Mouse (Mus musculus) adrenal gland, postnatal 25 days (tissue): Measurements from ENCODE around the gene Uchl3. TPM values are rescaled to one million over a fixed set of nuclear protein-coding genes. Genes with fewer than 3 reads are reported as not detected.
A peak's percentile ranks its signal among the peaks of the same experiment; 100 is the strongest.

Source experiments
- DNase-seq: peaks from one replicate; pipeline ENCODE4 v3.0.0; 2021; ENCODE audit warnings: mixed read lengths
- long read RNA-seq: library from polyadenylated mRNA; stranded (forward); transcript quantifications from one replicate; pipeline ENCODE4 v2.0.0, GENCODE M21; 2021
- total RNA-seq: library from RNA; stranded (reverse); gene quantifications from 2 replicates; pipeline ENCODE4 v1.2.3, GENCODE M21; 2021

Uchl3 gene
- 38.4 and 41.3 TPM in 2 replicates for total RNA-seq
- long read RNA-seq, partial matches to known transcripts = 9 of 61 reads
- long read RNA-seq, other reads (novel, unspliced or antisense) = 50 of 61 reads

- peak; percentile 98 for DNase-seq
Observed at GRCm38 (mm10) chr14:101653581-101654525, at the start of gene Uchl3. TSS of gene Uchl3 (plus strand) at chr14:101653967.

DNA sequence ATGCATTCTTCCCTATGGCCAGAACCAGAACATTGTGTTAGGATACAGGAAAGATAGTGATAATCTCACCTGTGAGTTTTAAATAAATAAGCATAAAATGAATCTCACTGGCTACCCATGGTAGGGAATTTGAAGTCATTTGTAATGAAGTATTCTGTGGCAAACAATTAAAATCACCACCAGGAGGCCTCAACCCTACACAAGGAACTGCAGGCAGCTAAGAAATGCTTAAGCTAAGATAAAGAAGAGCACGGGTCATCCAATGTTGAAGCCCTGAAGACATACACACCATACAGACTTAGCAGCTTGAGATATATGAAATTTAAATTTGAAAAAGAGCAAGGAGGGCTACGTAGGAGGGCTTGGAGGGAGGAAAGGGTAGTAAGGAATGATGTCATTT, 47.9 kb upstream of the Uchl3 start:
- no peak for DNase-seq

- peak; percentile 40 for DNase-seq
Observed at GRCm38 (mm10) chr14:101607631-101608518, 45.9 kb upstream of the Uchl3 start.

DNA sequence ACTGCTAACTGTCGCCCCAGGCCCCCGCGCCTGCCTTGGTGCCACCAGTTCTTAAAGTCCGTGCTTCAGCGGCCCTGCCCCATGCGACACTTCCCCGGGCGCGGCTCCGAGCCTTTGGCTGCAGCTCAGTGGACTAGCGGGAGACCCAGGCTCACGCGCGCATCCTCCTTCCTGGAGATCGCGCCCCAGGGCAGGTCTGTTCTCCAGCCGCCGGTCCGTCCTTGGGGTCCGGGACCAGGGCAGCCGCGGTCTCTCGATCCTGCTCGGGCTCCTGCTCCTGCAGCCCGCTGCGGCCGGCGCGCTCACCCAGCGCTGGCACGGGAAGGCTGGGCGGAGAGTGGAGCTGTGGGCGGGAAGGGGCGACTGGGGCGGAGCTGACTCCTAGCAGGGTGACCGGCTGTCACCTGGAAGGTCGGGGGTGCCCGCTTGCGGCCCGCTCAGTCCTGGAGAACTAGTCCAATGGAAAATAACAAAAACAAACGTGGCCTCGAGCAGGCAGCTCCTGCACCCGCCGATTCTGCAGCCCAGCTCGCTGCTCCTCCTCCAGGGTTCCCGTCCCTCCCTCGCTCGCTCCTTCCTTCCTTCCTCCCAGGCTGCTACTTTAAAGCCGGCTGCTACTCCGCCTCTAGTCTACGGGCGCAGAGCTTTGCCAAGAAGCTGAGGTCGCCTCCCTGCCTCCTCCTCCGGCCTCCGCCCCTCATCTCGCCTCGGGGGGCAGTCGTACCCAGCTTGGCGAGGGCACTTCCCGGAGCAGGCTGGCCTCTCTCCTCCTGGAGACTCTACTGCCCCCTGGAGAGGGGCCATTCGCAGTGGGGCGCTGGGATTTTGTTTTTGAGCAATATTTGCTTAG, 45.0 kb upstream of the Uchl3 start, which contains the start of gene Tbc1d4:
Tbc1d4 (minus strand) TSS at position 673 of the 850 bp plus-strand sequence.
- DNase-seq = peak; percentile 89

- no peak for DNase-seq
Observed at GRCm38 (mm10) chr14:101610701-101611100, 43.1 kb upstream of the Uchl3 start.

DNA sequence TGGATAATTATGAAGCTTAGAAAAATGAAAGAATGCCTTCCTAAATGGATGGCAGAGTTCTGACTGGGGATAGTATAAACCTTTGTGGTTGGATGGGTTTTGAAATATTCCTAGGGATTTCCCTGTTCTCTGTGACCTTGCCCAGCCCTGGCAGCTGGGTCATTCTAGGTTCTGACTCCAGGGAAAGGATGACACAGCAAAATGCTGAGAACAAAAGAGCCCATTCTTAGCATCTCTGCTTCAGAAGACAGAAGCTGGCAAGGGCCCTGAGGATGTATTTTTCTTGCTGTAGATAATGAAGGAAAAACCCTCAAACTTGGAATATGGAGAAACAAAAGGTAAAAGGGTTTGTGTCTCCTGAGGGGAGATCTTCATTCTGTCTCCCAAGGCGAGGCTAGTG, 40.6 kb upstream of the Uchl3 start:
- DNase-seq = no peak

- no peak for DNase-seq
Observed at GRCm38 (mm10) chr14:101616178-101616577, 37.6 kb upstream of the Uchl3 start.

- DNase-seq = no peak
Observed at GRCm38 (mm10) chr14:101617680-101618079, 36.1 kb upstream of the Uchl3 start.

GRCm38 (mm10) chr14:101630548-101630947, 23.2 kb upstream of the Uchl3 start:
- DNase-seq = no peak

GRCm38 (mm10) chr14:101635765-101636164, 18.0 kb upstream of the Uchl3 start:
- no peak for DNase-seq

GRCm38 (mm10) chr14:101637381-101637780, 16.4 kb upstream of the Uchl3 start:
- DNase-seq = no peak

DNA sequence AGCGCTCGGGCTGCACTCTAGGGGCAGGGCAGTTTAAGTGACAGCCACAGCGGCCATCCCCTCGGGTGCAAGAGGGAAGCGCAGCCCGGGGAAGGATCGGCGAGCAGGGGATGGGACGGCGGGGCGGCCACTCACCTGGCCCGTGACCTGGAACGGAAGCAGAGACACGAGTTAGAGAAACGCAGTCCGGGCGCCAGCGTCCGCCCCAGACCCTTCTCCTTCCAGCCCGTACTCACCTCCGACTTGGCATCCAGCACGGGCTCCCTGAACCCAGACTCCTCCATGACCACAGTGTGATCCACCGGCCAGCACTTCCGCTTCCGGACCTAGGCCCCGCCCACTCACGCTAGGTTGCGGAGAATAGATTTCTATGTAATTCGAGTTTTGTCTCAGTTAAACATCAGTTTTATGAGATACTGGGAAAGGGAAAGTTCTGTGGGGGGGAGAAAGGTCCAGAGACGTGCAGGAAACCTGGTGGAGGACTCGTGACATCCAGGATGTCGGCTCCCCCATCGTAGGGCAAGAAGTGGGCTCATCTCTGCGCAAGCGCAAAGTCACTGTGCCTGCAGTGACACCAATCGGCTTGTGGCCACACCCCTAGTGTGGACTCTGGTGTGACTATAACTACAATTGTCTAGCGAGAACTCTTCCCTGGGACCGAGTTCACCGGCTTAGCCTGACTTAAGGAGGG, 13.5 kb upstream of the Uchl3 start, which contains the start of gene Commd6:
Commd6 (minus strand) TSS at position 534 of the 691 bp plus-strand sequence.
- DNase-seq = peak; percentile 91

GRCm38 (mm10) chr14:101644948-101645347, 8.8 kb upstream of the Uchl3 start:
- no peak for DNase-seq

DNA sequence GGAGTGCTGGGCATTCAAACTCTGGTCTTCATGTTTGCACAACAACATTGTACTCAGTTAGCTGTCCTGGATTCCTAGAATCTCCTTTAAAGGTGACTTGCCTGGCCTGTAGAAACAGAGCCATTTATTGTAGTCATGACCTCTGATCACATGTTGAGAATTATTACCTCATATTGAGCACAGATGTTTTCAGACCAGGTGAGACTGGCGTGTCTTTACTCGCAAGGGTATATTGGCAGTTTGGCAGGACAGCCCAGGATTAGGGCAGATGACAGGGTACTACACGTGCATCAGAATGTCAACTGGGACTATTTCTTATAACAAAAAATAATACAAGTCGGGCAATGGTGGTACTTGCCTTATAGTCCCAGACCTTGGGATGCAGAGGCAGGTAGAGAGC, 3.2 kb upstream of the Uchl3 start:
- no peak for DNase-seq

DNA sequence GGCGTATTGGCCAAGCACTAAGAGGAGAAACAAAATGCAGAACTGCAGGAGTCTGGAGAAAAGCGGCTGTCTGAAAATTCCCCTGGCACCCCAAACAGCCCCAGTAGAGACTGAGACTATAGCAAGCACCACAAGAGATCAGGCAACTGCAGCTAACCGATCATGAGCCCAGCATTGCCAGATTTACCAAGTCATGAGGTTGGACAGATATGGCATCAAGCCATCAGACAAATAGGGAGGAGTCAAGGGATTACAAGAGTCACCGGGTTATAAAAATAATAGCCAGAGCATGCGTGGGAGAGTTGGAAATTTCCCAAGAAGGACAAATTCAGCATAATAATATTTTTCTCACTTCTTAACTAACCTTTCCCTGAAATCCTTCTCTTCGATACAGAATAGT, 1.2 kb upstream of the Uchl3 start:
- no peak for DNase-seq

DNA sequence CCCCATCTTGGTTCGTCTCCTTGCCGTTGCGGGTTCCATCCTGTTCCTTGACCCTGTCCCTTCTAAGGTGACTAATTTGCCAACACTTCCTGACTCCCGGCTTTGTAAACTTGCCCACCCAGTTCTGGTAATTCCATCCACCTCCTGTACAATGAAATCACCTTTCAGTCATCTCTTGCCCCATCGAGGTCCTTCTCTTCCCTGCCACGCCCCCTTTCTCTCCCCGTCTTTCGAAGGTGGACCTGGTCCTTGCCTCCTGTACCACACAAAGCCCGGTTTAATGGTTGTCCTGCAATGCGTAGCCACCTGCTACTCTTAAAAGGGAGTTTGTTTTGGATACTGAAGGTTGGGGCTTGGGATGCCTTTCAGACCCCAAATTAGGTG, 751 bp downstream of the Uchl3 start:
- no peak for DNase-seq

DNA sequence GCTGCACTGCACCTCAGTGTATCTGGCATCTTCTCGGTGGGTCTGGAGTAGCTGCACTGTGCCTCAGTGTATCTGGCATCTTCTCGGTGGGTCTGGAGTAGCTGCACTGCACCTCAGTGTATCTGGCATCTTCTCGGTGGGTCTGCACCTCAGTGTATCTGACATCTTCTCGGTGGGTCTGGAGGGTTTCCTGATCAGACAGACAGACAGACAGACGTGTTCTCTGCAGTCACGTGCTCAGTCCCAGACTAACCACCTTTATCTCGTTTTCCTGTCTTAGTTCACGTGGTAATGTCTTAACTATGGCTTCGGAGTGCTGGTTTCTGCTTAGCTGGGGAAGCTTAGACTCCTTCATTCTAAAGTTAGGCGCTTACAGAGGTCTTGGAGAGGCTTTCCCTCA, 2.5 kb downstream of the Uchl3 start:
- DNase-seq = no peak

GRCm38 (mm10) chr14:101661654-101662412, 8.1 kb downstream of the Uchl3 start:
- no peak for DNase-seq

DNA sequence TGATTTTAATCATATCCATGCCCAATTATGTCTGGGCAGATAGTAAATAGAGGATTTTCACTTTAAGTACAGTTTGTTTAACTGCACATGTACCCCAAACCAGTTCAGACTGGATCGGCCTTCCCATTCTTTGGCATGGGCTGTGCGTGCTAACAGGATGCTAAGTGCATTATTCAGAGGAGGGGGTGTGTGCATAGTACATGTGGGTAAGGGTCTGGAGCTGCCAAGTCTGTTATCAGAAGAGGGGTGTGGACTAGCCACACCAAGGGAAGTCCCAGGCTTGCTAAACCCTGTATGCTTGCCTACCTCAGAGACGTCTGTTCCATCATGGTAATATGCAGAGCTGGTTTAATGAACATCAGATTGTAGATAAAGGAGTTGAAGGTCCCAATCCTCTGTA, 10.5 kb downstream of the Uchl3 start:
- no peak for DNase-seq

GRCm38 (mm10) chr14:101666056-101666455, 12.3 kb downstream of the Uchl3 start:
- no peak for DNase-seq
